Mouse (Mus musculus) monocyte, adult 59 days (primary cell): ENCODE results near the gene Nfic. TPM values are rescaled to one million over a fixed set of nuclear protein-coding genes. Genes with fewer than 3 reads are reported as not detected.

Experiments used
- total RNA-seq, 2 experiments: library from RNA; stranded (reverse); gene quantifications; one replicate each; pipeline ENCODE4 v1.2.4; 2023

The Nfic gene
- 10 to 100 TPM; 71.7 to 75.6 TPM for total RNA-seq

GRCm38 (mm10) chr10:81455181-81455895 is at the start of gene Nfic:
Gene Nfic, minus strand, starts transcription at chr10:81455635.

GRCm38 (mm10) chr10:81500032-81500431 is 44.6 kb upstream of the Nfic start, which contains the start of gene S1pr4:
Gene S1pr4, minus strand, starts transcription at chr10:81500132.

GRCm38 (mm10) chr10:81496264-81496901 is 40.9 kb upstream of the Nfic start, which contains the start of gene Ncln:
Gene Ncln, minus strand, starts transcription at chr10:81496392.

GRCm38 (mm10) chr10:81482533-81482889 is 27.1 kb upstream of the Nfic start, which contains the start of gene Celf5:
Gene Celf5, minus strand, starts transcription at chr10:81482709.

GRCm38 (mm10) chr10:81392781-81393185 is 62.7 kb downstream of the Nfic start, which contains the start of gene Smim24:
Gene Smim24, plus strand, starts transcription at chr10:81393051.

GRCm38 (mm10) chr10:81388505-81389055 is 66.9 kb downstream of the Nfic start, which contains the start of gene Gm48552:
Gene Gm48552, plus strand, starts transcription at chr10:81389005.

GRCm38 (mm10) chr10:81383802-81384604 is 71.4 kb downstream of the Nfic start, which contains the start of the genes Dohh and Gm48551:
Gene Dohh, plus strand, starts transcription at chr10:81384428.
Gene Gm48551, plus strand, starts transcription at chr10:81384466.

GRCm38 (mm10) chr10:81377793-81378552 is 77.5 kb downstream of the Nfic start, which contains the start of gene Fzr1:
Gene Fzr1, minus strand, starts transcription at chr10:81378516.

GRCm38 (mm10) chr10:81365672-81366476 is 89.6 kb downstream of the Nfic start, which contains the start of gene 4930404N11Rik:
Gene 4930404N11Rik, minus strand, starts transcription at chr10:81365816.

GRCm38 (mm10) chr10:81356991-81357844 is 98.2 kb downstream of the Nfic start, which contains the start of gene Mfsd12:
Gene Mfsd12, plus strand, starts transcription at chr10:81357491.

GRCm38 (mm10) chr10:81350351-81351063 is 104.9 kb downstream of the Nfic start, which contains the start of gene Hmg20b:
Gene Hmg20b, minus strand, starts transcription at chr10:81350480.

Other genes starting within 250 kb of the Nfic start
- not detected for gene Atcay, start 224.8 kb downstream of the Nfic start, total RNA-seq
- gene Zfr2, start 222.5 kb downstream of the Nfic start, total RNA-seq: 1 to 10 TPM; 1.3 to 2.7 TPM
- gene Matk, start 202.7 kb downstream of the Nfic start, total RNA-seq: 10 to 100 TPM; 42.3 to 59.6 TPM
- gene Mrpl54, start 188.7 kb downstream of the Nfic start, total RNA-seq: 10 to 100 TPM; 75.9 to 85.4 TPM
- 10 to 100 TPM; 42.4 to 46.0 TPM for gene Apba3, start 188.7 kb downstream of the Nfic start, total RNA-seq
- 1 to 10 TPM; 1.7 to 4.5 TPM for gene Tjp3, start 164.1 kb downstream of the Nfic start, total RNA-seq
- 100 to 1,000 TPM; 135 to 147 TPM for gene Pip5k1c, start 162.7 kb downstream of the Nfic start, total RNA-seq
- 10 to 100 TPM; 29.4 to 32.4 TPM for gene Cactin, start 134.5 kb downstream of the Nfic start, total RNA-seq
- gene Tbxa2r, start 126.9 kb downstream of the Nfic start, total RNA-seq: under 1 TPM in 1 of 2 experiments, not detected in 1; 0.26 TPM
- under 1 TPM in 1 of 2 experiments, not detected in 1; 0.15 TPM for gene Gipc3, start 112.4 kb downstream of the Nfic start, total RNA-seq
- 10 to 100 TPM; 71.4 to 85.8 TPM for gene Hmg20b, start 105.2 kb downstream of the Nfic start, total RNA-seq
- 10 to 100 TPM; 38.4 to 44.6 TPM for gene Mfsd12, start 98.1 kb downstream of the Nfic start, total RNA-seq
- gene 4930404N11Rik, start 89.8 kb downstream of the Nfic start, total RNA-seq: 1 to 10 TPM; 3.5 to 3.7 TPM
- 10 to 100 TPM; 33.5 to 38.0 TPM for gene Fzr1, start 77.1 kb downstream of the Nfic start, total RNA-seq
- gene Dohh, start 71.2 kb downstream of the Nfic start, total RNA-seq: 10 to 100 TPM; 31.3 to 35.2 TPM
- 1 to 10 TPM in 1 of 2 experiments, under 1 TPM in 1; 0.97 to 1.3 TPM for gene Gm48551, start 71.2 kb downstream of the Nfic start, total RNA-seq
- 1 to 10 TPM; 2.3 to 3.7 TPM for gene Gm48552, start 66.6 kb downstream of the Nfic start, total RNA-seq
- gene Smim24, start 62.6 kb downstream of the Nfic start, total RNA-seq: 10 to 100 TPM; 11.9 to 12.5 TPM
- gene Celf5, start 27.1 kb upstream of the Nfic start, total RNA-seq: not detected
- 100 to 1,000 TPM; 108 to 128 TPM for gene Ncln, start 40.8 kb upstream of the Nfic start, total RNA-seq
- gene S1pr4, start 44.5 kb upstream of the Nfic start, total RNA-seq: 10 to 100 TPM; 13.4 to 15.1 TPM
- gene Gna15, start 68.6 kb upstream of the Nfic start, total RNA-seq: 10 to 100 TPM; 20.9 to 21.4 TPM
- 10 to 100 TPM; 12.5 to 13.8 TPM for gene Gna11, start 89.6 kb upstream of the Nfic start, total RNA-seq
- 100 to 1,000 TPM; 239 to 246 TPM for gene Aes, start 103.9 kb upstream of the Nfic start, total RNA-seq
- 1 to 10 TPM; 3.4 to 4.2 TPM for gene Tle2, start 118.9 kb upstream of the Nfic start, total RNA-seq
- gene Tle6, start 145.4 kb upstream of the Nfic start, total RNA-seq: 1 to 10 TPM; 1.2 to 3.4 TPM
- 1 to 10 TPM in 1 of 2 experiments, under 1 TPM in 1; 0.85 to 1.0 TPM for gene BC025920, start 150.6 kb upstream of the Nfic start, total RNA-seq
- 10 to 100 TPM; 13.4 to 14.7 TPM for gene Sirt6, start 172.2 kb upstream of the Nfic start, total RNA-seq
- gene Ankrd24, start 172.9 kb upstream of the Nfic start, total RNA-seq: 1 to 10 TPM; 2.9 to 4.5 TPM
- gene Gm10778, start 193.4 kb upstream of the Nfic start, total RNA-seq: 1 to 10 TPM; 1.1 TPM
- gene Zfp433, start 249.2 kb upstream of the Nfic start, total RNA-seq: 1 to 10 TPM; 2.3 to 4.6 TPM